Mouse (Mus musculus) MEL (cell line): ENCODE data around the gene Itpr3. TPM values are rescaled to one million over a fixed set of nuclear protein-coding genes. Genes with fewer than 3 reads are reported as not detected.

ENCODE experiments used
- DNase-seq: peaks from one replicate; pipeline ENCODE4 v3.0.0; 2011; ENCODE audit warnings: low read depth, low spot score
- H3K27ac ChIP-seq: 2 replicates; pipeline ENCODE4 v1.5.1; 2012; ENCODE audit warnings: low read depth, mild to moderate bottlenecking, control low read depth, low read length, moderate library complexity; ENCODE audit not compliant: control insufficient read depth
- H3K27me3 ChIP-seq, 2 experiments: fragments of 150-350 bp in 1 of 2; sonication (generic) in 1 of 2; 2 replicates each; pipeline ENCODE4 v1.6.1; 2012; ENCODE audit warnings: low read length in 2 of 2, mild to moderate bottlenecking in 2 of 2, improper control_type of control experiment in 1 of 2, moderate library complexity in 1 of 2; ENCODE audit not compliant: insufficient read depth in 2 of 2, control insufficient read depth in 1 of 2
- H3K36me3 ChIP-seq, 2 experiments: 2 replicates each; pipeline ENCODE4 v1.6.1; 2012 to 2014; ENCODE audit warnings: low read length in 2 of 2, improper control_type of control experiment in 1 of 2, inconsistent platforms in 1 of 2, mild to moderate bottlenecking in 1 of 2; ENCODE audit not compliant: insufficient read depth in 2 of 2, control insufficient read depth in 1 of 2
- H3K4me1 ChIP-seq, 2 experiments: fragments of 150-350 bp in 1 of 2; sonication (generic) in 1 of 2; 2 replicates each; pipeline ENCODE4 v1.6.1; 2012; ENCODE audit warnings: low read length in 2 of 2, improper control_type of control experiment in 1 of 2, mild to moderate bottlenecking in 1 of 2; ENCODE audit not compliant: insufficient read depth in 2 of 2, control insufficient read depth in 1 of 2
- H3K4me3 ChIP-seq, 2 experiments: fragments of 150-350 bp in 1 of 2; sonication (generic) in 1 of 2; 2 replicates each; pipeline ENCODE4 v1.5.1; 2012; ENCODE audit warnings: low read depth in 2 of 2, low read length in 2 of 2, mild to moderate bottlenecking in 2 of 2, moderate library complexity in 2 of 2, control low read depth in 1 of 2, improper control_type of control experiment in 1 of 2; ENCODE audit not compliant: control insufficient read depth in 1 of 2, insufficient read depth in 1 of 2
- H3K79me2 ChIP-seq: 2 replicates; pipeline ENCODE4 v1.6.1; 2012; ENCODE audit warnings: mild to moderate bottlenecking, low read length, moderate library complexity; ENCODE audit not compliant: control insufficient read depth, poor library complexity, insufficient read depth
- H3K9ac ChIP-seq: 2 replicates; pipeline ENCODE4 v1.6.1; 2012; ENCODE audit warnings: low read depth, mild to moderate bottlenecking, control low read depth, low read length, moderate library complexity; ENCODE audit not compliant: control insufficient read depth, poor library complexity, severe bottlenecking
- H3K9me3 ChIP-seq: fragments of 150-350 bp; sonication (generic); replicated peaks from 2 replicates; pipeline ENCODE4 v1.6.1; 2012; ENCODE audit warnings: mild to moderate bottlenecking, low read length, improper control_type of control experiment, moderate library complexity; ENCODE audit not compliant: insufficient read depth
- CHD2 ChIP-seq: IDR thresholded peaks from 2 replicates; pipeline ENCODE4 v1.6.1; 2011; ENCODE audit warnings: low read length, improper control_type of control experiment
- CTCF ChIP-seq, 3 experiments: IDR thresholded peaks in 2 of 3; conservative IDR thresholded peaks in 1 of 3; 2 replicates each; pipeline ENCODE4 v1.5.1; 2011 to 2012; ENCODE audit warnings: low read length in 3 of 3, low read depth in 2 of 3, mild to moderate bottlenecking in 2 of 3, improper control_type of control experiment in 1 of 3, inconsistent platforms in 1 of 3, mixed read lengths in 1 of 3, moderate library complexity in 1 of 3; ENCODE audit not compliant: control insufficient read depth in 1 of 3, insufficient read depth in 1 of 3, poor library complexity in 1 of 3, severe bottlenecking in 1 of 3
- E2F4 ChIP-seq: IDR thresholded peaks from 2 replicates; pipeline ENCODE4 v1.6.1; 2011; ENCODE audit warnings: low read depth, low read length, improper control_type of control experiment, borderline replicate concordance
- GABPA ChIP-seq: IDR thresholded peaks from 2 replicates; pipeline ENCODE4 v1.6.1; 2012; ENCODE audit warnings: low read depth, mild to moderate bottlenecking, inconsistent platforms, low read length, improper control_type of control experiment, moderate library complexity
- HCFC1 ChIP-seq: IDR thresholded peaks from 2 replicates; pipeline ENCODE4 v1.6.1; 2012; ENCODE audit warnings: low read depth, mild to moderate bottlenecking, inconsistent platforms, low read length, improper control_type of control experiment, moderate library complexity
- MAX ChIP-seq: IDR thresholded peaks from 2 replicates; pipeline ENCODE4 v1.6.1; 2011; ENCODE audit warnings: low read length, improper control_type of control experiment
- MAZ ChIP-seq: IDR thresholded peaks from 2 replicates; pipeline ENCODE4 v1.6.1; 2012; ENCODE audit warnings: low read depth, mild to moderate bottlenecking, inconsistent platforms, low read length, improper control_type of control experiment
- MXI1 ChIP-seq: IDR thresholded peaks from 2 replicates; pipeline ENCODE4 v1.6.1; 2011; ENCODE audit warnings: mild to moderate bottlenecking, low read depth, low read length, improper control_type of control experiment
- MYB ChIP-seq: IDR thresholded peaks from 2 replicates; pipeline ENCODE4 v1.6.1; 2011; ENCODE audit warnings: mild to moderate bottlenecking, low read depth, low read length, improper control_type of control experiment
- MYC ChIP-seq: IDR thresholded peaks from 2 replicates; pipeline ENCODE4 v1.6.1; 2011; ENCODE audit warnings: low read depth, mild to moderate bottlenecking, low read length, improper control_type of control experiment, moderate library complexity
- NELFE ChIP-seq: IDR thresholded peaks from 2 replicates; pipeline ENCODE4 v1.6.1; 2011; ENCODE audit warnings: low read depth, low read length, improper control_type of control experiment
- NRF1 ChIP-seq: IDR thresholded peaks from 2 replicates; pipeline ENCODE4 v1.6.1; 2014; ENCODE audit warnings: low read depth, mild to moderate bottlenecking, inconsistent platforms, low read length, improper control_type of control experiment, moderate library complexity; ENCODE audit not compliant: poor library complexity, insufficient read depth, severe bottlenecking
- POLR2AphosphoS5 ChIP-seq: IDR thresholded peaks from 2 replicates; pipeline ENCODE4 v1.6.1; 2012; ENCODE audit warnings: low read depth, borderline replicate concordance, mild to moderate bottlenecking, inconsistent platforms, low read length, moderate library complexity, mixed read lengths
- TAL1 ChIP-seq: IDR thresholded peaks from 2 replicates; pipeline ENCODE4 v1.6.1; 2012; ENCODE audit warnings: mild to moderate bottlenecking, inconsistent platforms, low read length, moderate library complexity, mixed read lengths
- TBP ChIP-seq: IDR thresholded peaks from 2 replicates; pipeline ENCODE4 v1.8.0; 2011; ENCODE audit warnings: low read depth, low read length, improper control_type of control experiment
- ZKSCAN1 ChIP-seq: IDR thresholded peaks from 2 replicates; pipeline ENCODE4 v1.6.1; 2012; ENCODE audit warnings: low read depth, mild to moderate bottlenecking, inconsistent platforms, low read length, improper control_type of control experiment, moderate library complexity
- ZMIZ1 ChIP-seq: IDR thresholded peaks from 2 replicates; pipeline ENCODE4 v1.6.1; 2012; ENCODE audit warnings: low read depth, mild to moderate bottlenecking, inconsistent platforms, low read length, improper control_type of control experiment, moderate library complexity
- polyA plus RNA-seq, 2 experiments: library from polyadenylated mRNA; stranded (reverse) in 1 of 2; unstranded in 1 of 2; fragments of >175 nt in 1 of 2; fragments of >200 nt in 1 of 2; gene quantifications; 2 replicates each; pipeline versions ENCODE4 v1.2.1 to v1.2.4; 2012; ENCODE audit warnings: low replicate concordance in 2 of 2, low read depth in 1 of 2; ENCODE audit not compliant: insufficient read length in 2 of 2, insufficient read depth in 1 of 2, missing spikeins in 1 of 2
- total RNA-seq: library from RNA; depleted of rRNA; stranded (reverse); fragments of 300-350 nt; gene quantifications from 2 replicates; pipeline ENCODE4 v1.2.3, GENCODE M21; 2012

Gene Itpr3
- total and polyA plus RNA-seq, 3 experiments, result 7.3 to 11.4 TPM; not detected in 1

DNA sequence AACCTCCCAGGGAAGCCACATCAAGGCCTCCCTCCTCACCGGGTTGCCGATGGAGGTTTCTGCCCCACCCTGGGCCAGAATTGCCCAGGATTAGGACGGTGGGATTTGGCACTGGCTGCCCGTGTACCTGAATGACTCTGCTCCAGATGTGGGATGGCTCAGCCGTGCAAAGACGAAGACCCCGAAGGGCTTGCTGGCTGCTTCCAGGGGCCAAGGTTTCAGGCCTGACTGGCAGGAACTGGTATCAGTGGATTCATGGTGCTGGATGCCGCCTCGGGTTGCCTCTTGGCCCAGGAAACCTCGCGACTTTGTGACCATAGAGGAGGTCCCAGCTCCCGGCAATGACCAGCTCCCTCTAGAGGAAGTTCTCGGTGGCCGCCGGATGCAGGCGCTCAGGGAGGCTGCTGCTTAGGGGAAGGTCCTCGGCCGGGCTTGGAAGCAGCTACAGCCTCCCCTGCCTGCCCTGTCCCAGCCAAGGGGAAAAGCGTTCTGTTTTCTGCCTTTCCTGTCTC, 28.8 kb upstream of the Itpr3 start (continued):
- TF ChIP-seq POLR2AphosphoS5, result no peak
- TF ChIP-seq ZKSCAN1, result no peak
- TF ChIP-seq E2F4, result no peak
- TF ChIP-seq TBP, result peak; percentile 84
- TF ChIP-seq NRF1, result no peak
- TF ChIP-seq MYB, result no peak
- peak; percentile 79 for TF ChIP-seq HCFC1
- peak; percentile 56 to 82 (median 81) for TF ChIP-seq CTCF (IDR thresholded peaks at IDR 0.05 in 2 of 3, conservative IDR thresholded peaks at IDR 0.05 in 1 of 3; ENCODE audit: control insufficient read depth in 1 of 3, insufficient read depth in 1 of 3, low read depth in 2 of 3, low read length in 3 of 3, poor library complexity in 1 of 3, severe bottlenecking in 1 of 3)
- peak; percentile 82 for TF ChIP-seq ZMIZ1
- no peak for TF ChIP-seq GABPA
- no peak for TF ChIP-seq MYC
- TF ChIP-seq MAX, result peak; percentile 55
- TF ChIP-seq MAZ, result no peak
- TF ChIP-seq NELFE, result peak; percentile 77
- no peak for TF ChIP-seq CHD2
- TF ChIP-seq MXI1, result no peak
- TF ChIP-seq TAL1, result no peak

DNA sequence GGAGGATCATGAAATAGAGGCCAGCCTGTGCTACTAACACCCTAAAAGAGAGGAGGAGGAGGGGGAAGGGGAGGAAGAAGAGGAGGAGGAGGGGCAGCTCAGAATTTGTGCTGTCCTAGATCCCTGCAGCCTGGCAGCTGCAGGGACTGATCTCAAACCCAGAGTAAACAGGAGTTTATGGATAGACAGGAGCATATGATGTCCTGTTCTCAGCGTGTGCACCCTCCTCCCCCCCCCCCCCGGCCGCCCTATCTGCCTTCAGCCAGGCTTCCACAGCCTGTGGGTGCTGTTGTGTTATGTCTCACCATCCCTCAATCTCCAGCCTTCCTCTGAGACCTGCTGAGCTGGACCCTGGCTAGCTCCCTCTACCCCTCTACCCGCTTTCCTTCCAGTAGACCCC, 28.2 kb upstream of the Itpr3 start, which contains the start of gene Bak1:
Gene Bak1 (minus strand): TSS at position 101 of the 400 bp plus-strand sequence.
- Histone ChIP-seq H3K9me3 (no peaks in the 10 kb centered on the region), H3K9ac (peak within 1 kb of the TSS; percentile 90), H3K4me1 (peaks cover 7 to 21% of the 10 kb centered on the region in 2 experiments), H3K79me2 (peaks cover 20% of the 10 kb centered on the region), H3K27ac (peak within 1 kb of the TSS; percentile 74), H3K4me3 (peak within 1 kb of the TSS; percentile 81 to 92), H3K36me3 (peaks cover 2 to 17% of the 10 kb centered on the region in 2 experiments; a peak in 3 of 4 replicates), H3K27me3 (no peaks in the 10 kb centered on the region)
- no peak for DNase-seq
- TF ChIP-seq TAL1 (peak; percentile 27; the same call in 1 of the 2 replicates), MYB (no peak)

DNA sequence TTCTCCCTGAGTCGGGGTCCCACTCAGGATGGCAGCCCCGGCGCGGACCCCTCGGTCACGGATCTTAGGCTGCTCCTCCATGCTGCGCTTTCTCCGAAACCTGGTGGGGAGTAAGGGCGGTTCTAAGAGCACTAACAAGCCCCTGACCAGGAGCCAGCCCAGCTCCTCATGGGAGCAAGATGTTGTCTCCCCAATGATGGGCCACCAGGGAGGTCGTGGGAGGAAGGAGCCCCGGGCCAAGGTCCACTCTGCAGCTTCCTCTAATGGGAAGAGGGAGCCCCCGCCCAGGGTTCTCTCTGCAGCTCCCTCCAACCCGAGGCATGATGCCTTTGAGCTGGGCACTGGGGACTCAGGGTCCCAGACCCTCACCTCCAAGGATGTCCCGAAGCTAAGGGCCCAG, 27.7 kb upstream of the Itpr3 start:
- Histone ChIP-seq H3K27me3 (no peaks in the 10 kb centered on the region), H3K27ac (no peak overlapping the region), H3K36me3 (peaks cover 2 to 17% of the 10 kb centered on the region in 2 experiments; a peak in 3 of 4 replicates), H3K9ac (no peak overlapping the region), H3K79me2 (peaks cover 20% of the 10 kb centered on the region), H3K4me3 (no peak overlapping the region), H3K4me1 (peaks cover 7 to 21% of the 10 kb centered on the region in 2 experiments), H3K9me3 (no peaks in the 10 kb centered on the region)
- no peak for DNase-seq
- TF ChIP-seq CHD2 (no peak), MAX (no peak), TAL1 (no peak)
